Mouse (Mus musculus) testis, adult 2 months (tissue): ENCODE results near the gene Slc51b. TPM values are rescaled to one million over a fixed set of nuclear protein-coding genes. Genes with fewer than 3 reads are reported as not detected.
A peak's percentile ranks its signal among the peaks of the same experiment; 100 is the strongest.

Source experiments
- H3K27ac ChIP-seq: fragments of 200-500 bp; 2 replicates; pipeline ENCODE4 v1.5.1; 2012; ENCODE audit warnings: low read depth, low read length; ENCODE audit not compliant: control insufficient read depth, insufficient read depth
- H3K27me3 ChIP-seq: fragments of 200-500 bp; 2 replicates; pipeline ENCODE4 v1.6.1; 2012; ENCODE audit warnings: mild to moderate bottlenecking, low read length, moderate library complexity; ENCODE audit not compliant: control insufficient read depth, insufficient read depth
- H3K36me3 ChIP-seq: fragments of 200-500 bp; 2 replicates; pipeline ENCODE4 v1.6.1; 2012; ENCODE audit warnings: mild to moderate bottlenecking, low read length; ENCODE audit not compliant: control insufficient read depth, insufficient read depth
- H3K4me1 ChIP-seq: fragments of 200-500 bp; 2 replicates; pipeline ENCODE4 v1.6.1; 2012; ENCODE audit warnings: low read length; ENCODE audit not compliant: control insufficient read depth, insufficient read depth
- H3K4me3 ChIP-seq: fragments of 200-500 bp; 2 replicates; pipeline ENCODE4 v1.5.1; 2012; ENCODE audit warnings: low read depth, mild to moderate bottlenecking, low read length, moderate library complexity, mixed read lengths; ENCODE audit not compliant: control insufficient read depth
- CTCF ChIP-seq: fragments of 200-500 bp; IDR thresholded peaks from 2 replicates; pipeline ENCODE4 v1.5.1; 2012; ENCODE audit warnings: low read depth, mild to moderate bottlenecking, inconsistent platforms, low read length, moderate library complexity; ENCODE audit not compliant: control insufficient read depth, insufficient read depth, insufficient replicate concordance
- POLR2A ChIP-seq: fragments of 200-500 bp; IDR thresholded peaks from 2 replicates; pipeline ENCODE4 v1.6.1; 2012; ENCODE audit warnings: low read depth, mild to moderate bottlenecking, inconsistent platforms, low read length, moderate library complexity; ENCODE audit not compliant: control insufficient read depth
- polyA plus RNA-seq: library from polyadenylated mRNA; depleted of rRNA; stranded (reverse); fragments of >200 nt; gene quantifications from 2 replicates; pipeline ENCODE4 v1.2.3, GENCODE M21; 2012

Slc51b gene
- polyA plus RNA-seq, 1 experiment, result not detected

DNA sequence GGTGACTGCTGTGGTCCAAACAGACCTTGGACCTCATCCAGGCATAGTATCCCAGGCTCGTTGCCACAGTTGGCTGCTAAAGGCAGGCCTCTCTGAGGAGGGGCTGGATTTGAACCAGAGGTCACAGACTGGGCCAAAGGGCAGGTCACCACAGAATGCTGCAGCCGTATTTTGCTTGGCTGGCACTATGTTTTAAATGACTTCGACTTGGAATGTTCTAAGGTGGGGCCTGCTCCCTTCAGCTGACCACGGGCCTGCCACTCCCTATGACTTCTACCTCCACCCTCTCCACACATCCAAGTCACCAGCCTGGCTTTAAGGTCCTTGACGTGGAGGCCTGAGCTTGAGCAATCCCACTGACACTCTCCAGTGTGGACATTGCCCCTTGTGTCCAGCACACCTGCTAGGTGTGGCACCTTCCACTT, 13.9 kb downstream of the Slc51b start:
- peaks cover 4% of the 10 kb centered on the region for H3K4me1 ChIP-seq
- no peak for TF ChIP-seq POLR2A
- no peak for TF ChIP-seq CTCF
- no peak overlapping the region; the same call in 1 of the 2 replicates for H3K27ac ChIP-seq
- H3K27me3 ChIP-seq, result no peaks in the 10 kb centered on the region
- no peak overlapping the region for H3K4me3 ChIP-seq
- no peaks in the 10 kb centered on the region for H3K36me3 ChIP-seq

DNA sequence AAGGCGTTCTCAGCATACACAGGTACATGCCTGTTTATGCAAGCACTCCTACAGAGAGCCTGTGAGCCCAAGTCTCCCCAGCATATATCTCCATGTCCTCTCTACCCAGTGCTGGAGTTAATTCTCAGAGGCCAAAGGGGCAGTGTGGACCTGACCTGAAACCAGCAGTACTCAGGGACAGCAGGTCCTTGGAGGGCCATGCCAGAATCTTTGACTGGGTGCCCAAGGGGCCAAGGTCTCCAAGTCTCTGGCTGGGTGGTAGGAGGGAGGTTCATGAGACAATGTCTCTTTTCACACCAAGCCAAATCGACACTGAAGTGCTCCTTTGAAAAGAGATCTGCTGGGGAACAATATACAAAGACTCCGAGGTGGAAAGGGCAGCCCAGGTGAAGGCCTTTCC, 14.9 kb downstream of the Slc51b start:
- peak overlapping the region; percentile 43; the same call in 1 of the 2 replicates for H3K27ac ChIP-seq
- H3K4me1 ChIP-seq, result peaks cover 4% of the 10 kb centered on the region
- no peaks in the 10 kb centered on the region for H3K36me3 ChIP-seq
- no peak overlapping the region for H3K4me3 ChIP-seq
- no peaks in the 10 kb centered on the region for H3K27me3 ChIP-seq
- no peak for TF ChIP-seq POLR2A
- no peak for TF ChIP-seq CTCF

DNA sequence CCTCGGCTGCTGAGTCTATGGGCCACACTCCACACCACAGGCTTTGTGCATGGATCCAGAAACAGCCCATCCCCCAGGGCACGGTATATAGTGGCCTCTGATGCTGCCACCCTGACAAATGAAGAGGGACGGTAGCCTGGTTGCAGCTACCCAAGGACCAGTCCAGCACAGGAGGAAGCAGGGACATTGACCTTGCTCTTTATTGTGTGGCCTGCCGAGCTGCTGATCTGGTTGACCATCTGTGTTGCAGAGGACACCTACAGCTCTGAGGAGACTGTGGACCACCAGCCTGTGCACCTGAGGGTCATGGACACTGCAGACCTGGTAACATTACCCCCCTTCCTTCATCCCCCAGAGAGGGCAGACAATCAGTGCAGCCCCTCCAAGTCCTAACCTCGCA, 15.4 kb downstream of the Slc51b start:
- Histone ChIP-seq H3K4me1 (peaks cover 4% of the 10 kb centered on the region), H3K27me3 (no peaks in the 10 kb centered on the region), H3K27ac (no peak overlapping the region), H3K4me3 (no peak overlapping the region), H3K36me3 (no peaks in the 10 kb centered on the region)
- TF ChIP-seq CTCF, result no peak
- no peak for TF ChIP-seq POLR2A

DNA sequence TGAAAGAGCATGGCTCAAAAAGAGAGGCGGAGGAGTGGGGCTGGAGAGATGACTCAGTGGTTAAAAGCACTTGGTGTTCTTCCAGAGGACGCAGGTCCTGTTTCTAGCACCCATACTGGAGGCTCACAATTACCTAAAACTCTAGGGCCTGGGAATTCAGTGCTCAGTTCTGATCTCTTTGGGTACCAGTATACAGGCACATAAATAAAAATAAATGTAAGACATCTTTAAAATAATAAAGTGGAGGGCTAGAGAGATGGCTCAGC, 17.6 kb downstream of the Slc51b start:
- Histone ChIP-seq H3K36me3 (no peaks in the 10 kb centered on the region), H3K4me3 (no peak overlapping the region), H3K27ac (no peak overlapping the region), H3K4me1 (peaks cover 4% of the 10 kb centered on the region), H3K27me3 (no peaks in the 10 kb centered on the region)
- TF ChIP-seq POLR2A (no peak), CTCF (no peak)

GRCm38 (mm10) chr9:65404331-65405183, 18.2 kb downstream of the Slc51b start:
- Histone ChIP-seq H3K27ac (peak overlapping the region; percentile 52; the same call in 1 of the 2 replicates), H3K4me1 (peaks cover 4% of the 10 kb centered on the region), H3K4me3 (no peak overlapping the region), H3K36me3 (no peaks in the 10 kb centered on the region), H3K27me3 (no peaks in the 10 kb centered on the region)
- no peak for TF ChIP-seq CTCF
- no peak for TF ChIP-seq POLR2A

- no peaks in the 10 kb centered on the region for H3K27me3 ChIP-seq
- H3K4me1 ChIP-seq, result peaks cover 5% of the 10 kb centered on the region
- no peak overlapping the region for H3K27ac ChIP-seq
Measured at GRCm38 (mm10) chr9:65399934-65400333, 22.8 kb downstream of the Slc51b start.

GRCm38 (mm10) chr9:65398279-65398678, 24.5 kb downstream of the Slc51b start, which contains the start of gene Rasl12:
TSS of gene Rasl12 (plus strand) at chr9:65398506.
- H3K4me1 ChIP-seq, result peaks cover 3% of the 10 kb centered on the region
- H3K27ac ChIP-seq, result peak within 1 kb of the TSS; percentile 56
- no peaks in the 10 kb centered on the region for H3K27me3 ChIP-seq
- peak within 1 kb of the TSS; percentile 77 for H3K4me3 ChIP-seq
- TF ChIP-seq CTCF (no peak), POLR2A (peak; percentile 45; the same call in 1 of the 2 replicates)
- no peaks in the 10 kb centered on the region for H3K36me3 ChIP-seq

More at GRCm38 (mm10) chr9:65399934-65400333, 22.8 kb downstream of the Slc51b start:
- Histone ChIP-seq H3K36me3 (no peaks in the 10 kb centered on the region), H3K4me3 (no peak overlapping the region)
- TF ChIP-seq CTCF (no peak), POLR2A (no peak)
